Mouse (Mus musculus): ENCODE measurements around the gene Limch1. TPM values are rescaled to one million over a fixed set of nuclear protein-coding genes. Genes with fewer than 3 reads are reported as not detected.

The Limch1 gene
- total and polyA plus RNA-seq, 3 experiments = 0.05 TPM; not detected in 2

DNA sequence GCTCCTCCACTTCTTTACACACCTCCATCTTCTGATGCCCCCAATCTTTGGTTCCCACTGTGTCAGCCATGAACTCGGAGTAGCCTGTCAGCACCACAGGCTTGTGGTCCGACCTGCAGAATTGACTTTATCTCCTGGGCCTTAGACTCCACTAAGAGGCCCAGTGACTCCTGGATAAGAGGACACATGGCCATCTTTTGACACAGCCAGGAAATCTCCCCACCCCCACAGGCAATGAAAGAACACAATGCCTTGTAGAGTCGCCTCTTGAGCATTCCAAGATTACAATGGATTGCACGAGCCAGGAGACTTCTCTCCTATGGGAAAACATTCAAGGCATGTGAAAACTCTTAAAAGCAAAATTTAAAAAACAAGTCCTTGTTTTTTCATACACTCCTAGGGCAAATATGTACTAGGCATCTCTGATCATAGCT, 30.1 kb upstream of the Limch1 start:
- in situ Hi-C loops (cut with MboI; ENCODE audit: low pct_ligation_motif_present, low pct_unique_long_range_greater_than_20kb, low sequenced_read_pairs) = loop anchor here (25.0 kb wide), 1 partner anchor 497 kb away; no protein-coding TSS in a partner anchor
- H3K9me3 ChIP-seq (replicated peaks; ENCODE audit: low read length) = no peaks in the 10 kb centered on the region
- H3K27me3 ChIP-seq (replicated peaks) = no peaks in the 10 kb centered on the region
- H3K36me3 ChIP-seq (replicated peaks in 1 of 2; ENCODE audit: control insufficient read depth in 1 of 2, insufficient read depth in 1 of 2, low read length in 1 of 2) = no peaks in the 10 kb centered on the region
- TF ChIP-seq TCF12 (IDR thresholded peaks at IDR 0.05; ENCODE audit: low read depth, low read length) (no peak), POLR2AphosphoS2 (IDR thresholded peaks at IDR 0.05; ENCODE audit: low read depth, low read length) (no peak), JUN (IDR thresholded peaks at IDR 0.05; ENCODE audit: insufficient read depth, low read depth, low read length) (no peak), SIN3A (IDR thresholded peaks at IDR 0.05; ENCODE audit: low read length) (no peak), SMC3 (IDR thresholded peaks at IDR 0.05; ENCODE audit: low read depth, low read length) (no peak), BHLHE40 (IDR thresholded peaks at IDR 0.05; ENCODE audit: low read depth, low read length) (no peak), EP300 (IDR thresholded peaks at IDR 0.05; ENCODE audit: low read length) (no peak), ZC3H11A (IDR thresholded peaks at IDR 0.05; ENCODE audit: low read depth, low read length) (no peak), ZMIZ1 (IDR thresholded peaks at IDR 0.05; ENCODE audit: low read depth, low read length) (no peak), KAT2A (IDR thresholded peaks at IDR 0.05; ENCODE audit: insufficient replicate concordance, low read length) (no peak), ZNF384 (IDR thresholded peaks at IDR 0.05; ENCODE audit: low read depth, low read length) (no peak), RAD21 (IDR thresholded peaks at IDR 0.05; ENCODE audit: low read depth, low read length) (no peak), NELFE (IDR thresholded peaks at IDR 0.05; ENCODE audit: low read depth, low read length) (no peak), MAX (IDR thresholded peaks at IDR 0.05; ENCODE audit: low read length) (no peak), UBTF (IDR thresholded peaks at IDR 0.05; ENCODE audit: low read depth, low read length) (no peak), MXI1 (IDR thresholded peaks at IDR 0.05; ENCODE audit: low read depth, low read length) (no peak), TBP (conservative IDR thresholded peaks at IDR 0.05; ENCODE audit: low read depth, low read length) (no peak)
- no peak overlapping the region for H3K27ac ChIP-seq (ENCODE audit: insufficient read depth, low read depth)
- H3K9ac ChIP-seq (ENCODE audit: insufficient read depth, low read depth) = no peak overlapping the region
- no peak for DNase-seq (ENCODE audit: extremely low read depth)
- H3K4me2 ChIP-seq (ENCODE audit: insufficient read depth, low read depth, poor library complexity, severe bottlenecking) = no peak overlapping the region
- no peaks in the 10 kb centered on the region for H3K4me1 ChIP-seq (ENCODE audit: control insufficient read depth in 1 of 2, insufficient read depth in 2 of 2)
- no peak overlapping the region for H3K4me3 ChIP-seq (replicated peaks in 1 of 3; ENCODE audit: low read depth in 2 of 3, low read length in 2 of 3, poor library complexity in 1 of 3)
- no peaks in the 10 kb centered on the region for H3K79me2 ChIP-seq (replicated peaks; ENCODE audit: control insufficient read depth, extremely low read depth, insufficient read depth, poor library complexity, severe bottlenecking)
- dilution Hi-C loops (cut with MboI; ENCODE audit: extremely low pct_ligation_motif_present, extremely low pct_unique_long_range_greater_than_20kb, low sequenced_read_pairs) = no loop called here

DNA sequence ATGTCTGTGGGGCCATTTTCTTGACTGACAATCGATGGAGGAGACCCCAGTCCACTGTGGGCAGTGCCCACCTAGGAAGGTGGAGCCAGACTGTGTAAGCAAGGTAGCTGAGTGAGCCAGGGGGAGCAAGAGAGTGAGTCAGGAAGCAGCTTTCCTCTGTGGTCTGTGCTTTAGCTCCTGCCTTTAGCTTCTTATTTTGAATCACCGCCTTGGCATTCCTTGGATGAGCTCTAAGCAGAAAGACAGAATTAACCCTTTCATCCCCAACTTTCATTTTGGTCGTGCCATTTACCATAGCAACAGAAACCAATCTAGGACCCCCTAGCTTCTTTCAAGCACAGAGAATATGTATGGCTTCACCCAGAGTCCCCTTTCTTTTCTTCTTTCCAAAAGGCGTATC, 27.7 kb upstream of the Limch1 start:
- dilution Hi-C loops (cut with MboI; ENCODE audit: extremely low pct_ligation_motif_present, extremely low pct_unique_long_range_greater_than_20kb, low sequenced_read_pairs) = no loop called here
- no peak overlapping the region for H3K27ac ChIP-seq (ENCODE audit: insufficient read depth, low read depth)
- in situ Hi-C loops (cut with MboI; ENCODE audit: low pct_ligation_motif_present, low pct_unique_long_range_greater_than_20kb, low sequenced_read_pairs) = loop anchor here (25.0 kb wide), 1 partner anchor 494 kb away; no protein-coding TSS in a partner anchor
- TF ChIP-seq USF2 (conservative IDR thresholded peaks at IDR 0.05; ENCODE audit: low read depth, low read length) (no peak), USF1 (IDR thresholded peaks at IDR 0.05; ENCODE audit: low read depth, low read length) (no peak), RAD21 (IDR thresholded peaks at IDR 0.05; ENCODE audit: low read depth, low read length) (no peak), TCF12 (IDR thresholded peaks at IDR 0.05; ENCODE audit: low read depth, low read length) (no peak), SMC3 (IDR thresholded peaks at IDR 0.05; ENCODE audit: low read depth, low read length) (no peak), ELF1 (IDR thresholded peaks at IDR 0.05; ENCODE audit: low read depth, low read length) (no peak), ZMIZ1 (IDR thresholded peaks at IDR 0.05; ENCODE audit: low read depth, low read length) (no peak), GABPA (IDR thresholded peaks at IDR 0.05; ENCODE audit: insufficient replicate concordance, low read depth, low read length) (no peak), JUND (conservative IDR thresholded peaks at IDR 0.05; ENCODE audit: low read depth, low read length) (no peak), ZKSCAN1 (IDR thresholded peaks at IDR 0.05; ENCODE audit: borderline replicate concordance, low read depth, low read length) (no peak), JUN (IDR thresholded peaks at IDR 0.05; ENCODE audit: insufficient read depth, low read depth, low read length) (no peak)
- H3K27me3 ChIP-seq (replicated peaks) = no peaks in the 10 kb centered on the region
- H3K9me3 ChIP-seq (replicated peaks; ENCODE audit: low read length) = no peaks in the 10 kb centered on the region
- no peak overlapping the region for H3K9ac ChIP-seq (ENCODE audit: insufficient read depth, low read depth)
- no peaks in the 10 kb centered on the region for H3K4me1 ChIP-seq (ENCODE audit: control insufficient read depth in 1 of 2, insufficient read depth in 2 of 2)
- no peak for DNase-seq (ENCODE audit: extremely low read depth)
- no peaks in the 10 kb centered on the region for H3K36me3 ChIP-seq (replicated peaks in 1 of 2; ENCODE audit: control insufficient read depth in 1 of 2, insufficient read depth in 1 of 2, low read length in 1 of 2)
- H3K79me2 ChIP-seq (replicated peaks; ENCODE audit: control insufficient read depth, extremely low read depth, insufficient read depth, poor library complexity, severe bottlenecking) = no peaks in the 10 kb centered on the region
- no peak overlapping the region for H3K4me2 ChIP-seq (ENCODE audit: insufficient read depth, low read depth, poor library complexity, severe bottlenecking)
- no peak overlapping the region for H3K4me3 ChIP-seq (replicated peaks in 1 of 3; ENCODE audit: low read depth in 2 of 3, low read length in 2 of 3, poor library complexity in 1 of 3)
